Mouse (Mus musculus) G1E (cell line): ENCODE results near the gene Ash1l. TPM values are rescaled to one million over a fixed set of nuclear protein-coding genes. Genes with fewer than 3 reads are reported as not detected.
A peak's percentile ranks its signal among the peaks of the same experiment; 100 is the strongest.

Experiments
- ATAC-seq: 2 replicates; pipeline ENCODE4 v1.8.0; 2016; ENCODE audit warnings: mild to moderate bottlenecking; ENCODE audit not compliant: insufficient number of reproducible peaks, poor library complexity, low FRiP score, severe bottlenecking; ENCODE audit errors: extremely low read depth
- DNase-seq: peaks from one replicate; pipeline ENCODE4 v3.0.0; 2012; ENCODE audit warnings: low spot score
- H3K27me3 ChIP-seq: 2 replicates; pipeline ENCODE4 v1.6.1; 2012; ENCODE audit warnings: mild to moderate bottlenecking, low read length, inconsistent platforms; ENCODE audit not compliant: insufficient read depth
- H3K36me3 ChIP-seq: replicated peaks from 2 replicates; pipeline ENCODE3; 2012; ENCODE audit warnings: mild to moderate bottlenecking, inconsistent platforms
- H3K4me1 ChIP-seq: 2 replicates; pipeline ENCODE4 v1.6.1; 2012; ENCODE audit warnings: low read depth, low read length, inconsistent platforms, mixed read lengths; ENCODE audit not compliant: insufficient read depth
- H3K4me3 ChIP-seq: 2 replicates; pipeline ENCODE4 v1.5.1; 2012; ENCODE audit warnings: low read depth, mild to moderate bottlenecking, inconsistent platforms, low read length, moderate library complexity, mixed read lengths
- H3K9me3 ChIP-seq: replicated peaks from 2 replicates; pipeline ENCODE4 v1.6.1; 2012; ENCODE audit warnings: inconsistent platforms
- CTCF ChIP-seq: IDR thresholded peaks from 2 replicates; pipeline ENCODE4 v1.5.1; 2012; ENCODE audit warnings: low read depth, low read length, inconsistent platforms, mixed read lengths
- GATA1 ChIP-seq: IDR thresholded peaks from 2 replicates; pipeline ENCODE4 v1.6.1; 2012; ENCODE audit warnings: borderline replicate concordance, low read length, inconsistent platforms, mixed read lengths
- GATA2 ChIP-seq: IDR thresholded peaks from 2 replicates; pipeline ENCODE4 v1.6.1; 2012; ENCODE audit warnings: low read depth, low read length, inconsistent platforms, borderline replicate concordance
- POLR2AphosphoS5 ChIP-seq: IDR thresholded peaks from 2 replicates; pipeline ENCODE4 v1.6.1; 2012; ENCODE audit warnings: low read depth, low read length, inconsistent platforms; ENCODE audit not compliant: insufficient replicate concordance
- TAL1 ChIP-seq: conservative IDR thresholded peaks from 2 replicates; pipeline ENCODE4 v1.6.1; 2012; ENCODE audit warnings: low read depth, low read length, inconsistent platforms, mixed read lengths
- polyA plus RNA-seq: library from polyadenylated mRNA; stranded (reverse); fragments of >175 nt; gene quantifications from 2 replicates; pipeline ENCODE4 v1.2.3, GENCODE M21; 2012
- total RNA-seq, 2 experiments: library from RNA; stranded (forward) in 1 of 2; stranded (reverse) in 1 of 2; fragments of 200-1000 nt in 1 of 2; fragments of >200 nt in 1 of 2; fragmentation: Nextera tagmentation in 1 of 2; gene quantifications; 2 replicates each; pipeline ENCODE4 v1.2.3; 2014 to 2017

The Ash1l gene
- total and polyA plus RNA-seq, 3 experiments: 3.7 to 69.0 (median 24.3) TPM

DNA sequence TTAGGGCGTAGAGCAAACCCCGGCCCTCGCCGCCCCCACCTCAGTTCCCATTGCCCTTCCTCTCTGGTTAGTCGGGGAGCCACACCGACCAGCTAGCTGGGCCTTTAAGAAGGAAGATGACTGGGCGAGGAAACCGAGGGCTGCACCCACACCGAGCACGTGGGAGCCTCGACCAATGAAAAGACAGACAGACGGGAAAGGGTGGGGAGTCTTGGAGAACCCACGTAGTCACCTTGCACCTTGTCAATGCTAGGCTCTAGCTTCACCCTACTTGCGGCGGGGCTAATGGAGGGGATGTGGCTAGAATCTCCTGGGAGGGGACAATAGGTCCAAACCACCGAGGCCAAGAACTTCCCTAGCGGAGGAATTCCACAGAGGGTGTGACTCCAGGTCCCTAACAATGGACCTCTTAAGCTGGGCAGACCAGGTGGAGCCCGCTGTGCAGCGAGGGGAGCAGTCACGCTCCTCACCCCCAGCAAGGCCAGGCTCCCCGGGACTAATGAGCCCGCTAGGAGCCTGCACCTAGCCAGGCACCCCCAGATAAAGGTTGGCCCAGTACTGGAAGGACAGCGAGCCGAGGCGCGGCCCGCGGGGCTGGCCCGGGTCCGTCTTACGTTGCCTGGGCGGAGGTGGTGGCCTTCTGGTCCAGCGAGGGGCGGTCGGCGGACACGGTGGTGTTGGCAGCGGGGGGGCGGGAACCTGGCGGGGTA lies 139.6 kb downstream of the Ash1l start:
- ATAC-seq (peak; percentile 92), DNase-seq (peak; percentile 98)
- peaks cover 51% of the 10 kb centered on the region for H3K36me3 ChIP-seq
- no peak for TF ChIP-seq TAL1
- no peak for TF ChIP-seq POLR2AphosphoS5
- TF ChIP-seq GATA2: no peak
- H3K27me3 ChIP-seq: peaks cover 14% of the 10 kb centered on the region
- peak overlapping the region; percentile 75 for H3K4me3 ChIP-seq
- no peaks in the 10 kb centered on the region for H3K9me3 ChIP-seq
- H3K4me1 ChIP-seq: peaks cover 83% of the 10 kb centered on the region

DNA sequence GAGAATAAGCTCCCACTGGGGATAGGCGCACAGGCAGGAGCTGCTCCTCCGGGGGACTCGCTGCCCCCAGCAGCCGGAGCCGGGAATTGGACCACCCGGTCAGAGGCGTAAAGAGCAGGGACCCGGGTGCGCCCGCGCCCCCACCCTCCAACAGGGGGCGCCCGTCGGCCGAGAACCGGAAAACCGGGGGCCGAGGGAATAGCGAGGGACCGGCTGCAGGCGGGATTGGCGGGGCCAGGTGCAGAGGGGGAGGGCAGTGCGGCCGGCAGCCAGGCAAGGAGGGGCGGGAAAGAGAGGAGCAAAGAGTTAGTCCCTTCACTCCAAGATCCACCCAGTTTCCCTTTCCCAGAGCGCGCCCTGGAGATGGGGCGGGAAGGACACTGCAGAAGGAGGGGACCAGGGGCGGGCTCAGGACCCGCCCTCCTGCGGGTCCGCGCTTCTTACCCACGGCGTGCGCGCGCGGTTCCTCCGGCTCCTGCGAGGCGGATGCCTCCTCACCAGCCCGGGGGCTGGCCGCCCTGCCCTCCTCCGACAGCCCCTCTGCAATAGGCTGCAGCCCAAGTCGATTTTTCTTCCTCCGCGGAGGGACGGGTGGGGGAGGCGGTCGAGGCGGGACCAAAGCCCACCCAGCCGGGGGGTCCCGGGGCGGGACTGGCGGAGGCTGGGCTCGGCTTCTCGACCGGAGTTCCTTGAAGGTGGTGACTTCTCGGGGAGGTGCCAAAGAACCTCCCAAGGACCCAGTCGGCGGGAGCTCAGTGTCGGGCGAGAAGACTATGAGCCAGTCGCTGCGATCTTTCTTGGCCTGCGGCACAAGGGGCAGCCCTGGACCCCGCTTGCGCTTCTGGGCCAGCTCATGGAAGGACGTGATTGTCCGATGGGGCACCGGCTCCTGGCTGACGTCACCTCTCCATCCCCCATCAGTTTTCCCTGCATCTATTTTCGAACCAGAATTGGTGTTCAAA lies 140.6 kb downstream of the Ash1l start:
- ATAC-seq: no peak

DNA sequence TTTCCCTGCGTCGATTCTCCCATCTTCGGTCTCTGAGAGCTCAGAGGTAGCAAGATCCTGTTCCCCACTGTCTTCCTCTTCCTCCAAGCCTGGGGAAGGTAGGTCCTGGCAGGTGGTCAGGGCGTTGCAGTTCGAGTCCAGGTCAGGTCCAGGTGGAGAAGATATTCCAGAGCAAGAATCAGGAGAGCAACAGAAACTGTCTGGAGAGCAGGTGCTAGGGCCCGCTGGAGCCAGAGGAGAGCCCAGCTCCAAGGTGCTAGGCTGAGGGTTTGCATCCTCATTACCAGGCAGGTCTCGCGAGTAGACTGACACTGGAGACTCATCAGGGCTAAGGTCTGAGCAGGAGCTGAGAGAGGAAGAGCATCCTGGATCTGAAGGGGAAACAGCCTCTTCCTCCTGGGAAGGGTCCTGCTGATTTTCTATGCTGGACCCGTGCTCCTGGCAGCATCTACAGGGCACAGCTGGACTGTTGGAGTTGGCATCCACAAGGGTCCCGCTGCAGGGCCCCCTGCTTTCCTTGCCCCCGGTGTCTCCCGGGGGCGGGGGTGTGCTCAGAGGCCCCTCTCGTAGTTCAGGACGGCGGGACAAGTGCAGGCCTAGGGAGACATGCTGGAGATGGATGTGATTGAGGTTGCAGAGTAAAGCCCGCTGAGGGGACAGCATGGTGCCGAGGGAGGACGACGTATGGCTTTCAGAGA lies 141.5 kb downstream of the Ash1l start:
- no peak overlapping the region; the same call in 1 of the 2 replicates for H3K4me3 ChIP-seq
- H3K4me1 ChIP-seq: peaks cover 97% of the 10 kb centered on the region
- TF ChIP-seq CTCF (no peak), TAL1 (no peak), POLR2AphosphoS5 (no peak), GATA1 (no peak)
- H3K36me3 ChIP-seq: peaks cover 60% of the 10 kb centered on the region
- peaks cover 14% of the 10 kb centered on the region for H3K27me3 ChIP-seq
- ATAC-seq (no peak), DNase-seq (no peak)
- no peaks in the 10 kb centered on the region for H3K9me3 ChIP-seq

More for the DNA sequence above, 140.6 kb downstream of the Ash1l start:
- TF ChIP-seq CTCF (peak; percentile 56), GATA2 (no peak)
- H3K27me3 ChIP-seq: peaks cover 14% of the 10 kb centered on the region
- DNase-seq: peak; percentile 77
- H3K4me3 ChIP-seq: peak overlapping the region; percentile 75
- H3K9me3 ChIP-seq: no peaks in the 10 kb centered on the region
- H3K4me1 ChIP-seq: peaks cover 92% of the 10 kb centered on the region
- H3K36me3 ChIP-seq: peaks cover 56% of the 10 kb centered on the region

DNA sequence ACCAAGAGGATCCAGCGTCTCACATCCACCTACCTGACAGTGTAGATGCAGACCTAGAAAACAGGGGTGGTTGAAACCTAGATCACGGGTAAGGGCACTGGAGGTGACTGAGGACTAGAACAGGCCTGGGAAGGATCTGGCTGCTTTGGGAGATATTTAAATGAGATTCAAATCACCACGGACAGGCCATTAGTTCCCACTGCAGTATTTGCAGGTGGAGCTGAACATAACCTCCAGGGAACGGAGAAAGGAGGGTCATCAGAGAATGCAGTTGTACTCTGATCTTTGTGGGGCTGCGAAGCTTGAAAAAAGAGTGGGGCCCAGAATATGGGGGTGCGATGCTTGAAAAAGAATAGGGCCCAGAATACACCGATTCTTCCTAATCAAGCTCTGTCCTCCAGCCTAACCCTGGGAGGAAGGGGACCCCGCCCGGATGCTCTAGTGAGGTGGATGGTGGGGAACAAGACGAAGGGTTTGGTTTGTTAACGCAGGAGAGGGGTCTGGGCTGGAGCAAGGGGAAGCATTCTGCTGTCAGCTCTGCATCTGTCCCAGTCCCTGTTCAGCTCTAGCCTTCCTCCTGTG lies 142.2 kb downstream of the Ash1l start:
- no peak for ATAC-seq
- H3K9me3 ChIP-seq: no peaks in the 10 kb centered on the region
- peaks cover 97% of the 10 kb centered on the region for H3K4me1 ChIP-seq
- DNase-seq: no peak
- peaks cover 14% of the 10 kb centered on the region for H3K27me3 ChIP-seq
- TF ChIP-seq GATA2 (no peak), GATA1 (no peak), TAL1 (no peak), POLR2AphosphoS5 (no peak; the same call in 1 of the 2 replicates), CTCF (no peak)
- peaks cover 63% of the 10 kb centered on the region for H3K36me3 ChIP-seq
- no peak overlapping the region for H3K4me3 ChIP-seq

DNA sequence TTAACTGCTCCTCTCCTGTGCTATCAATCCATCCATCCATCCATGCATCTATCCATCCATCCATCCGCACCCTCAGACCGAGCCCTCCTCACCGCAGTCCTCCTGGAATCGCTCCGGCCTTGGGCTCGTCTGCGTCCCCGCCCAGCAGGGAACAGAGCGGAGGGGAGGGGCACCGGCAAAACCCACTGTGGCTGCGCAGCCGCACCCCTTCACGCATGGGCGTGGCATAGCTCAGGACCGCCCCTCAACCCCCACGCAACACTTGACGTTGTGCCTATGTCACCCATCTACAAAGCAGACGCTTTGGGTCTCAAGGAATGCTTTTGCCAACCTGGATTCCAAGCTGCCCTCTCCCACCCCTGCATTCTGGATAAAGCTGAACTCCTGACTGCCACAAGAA lies 142.8 kb downstream of the Ash1l start, which contains the start of gene Rusc1:
TSS of gene Rusc1 (minus strand) at position 137 of the 400 bp plus-strand sequence.
- no peak for ATAC-seq
- H3K4me3 ChIP-seq: peak within 1 kb of the TSS; percentile 7; the same call in 1 of the 2 replicates
- peaks cover 63% of the 10 kb centered on the region for H3K36me3 ChIP-seq
- H3K27me3 ChIP-seq: peaks cover 14% of the 10 kb centered on the region
- TF ChIP-seq GATA1: no peak
- TF ChIP-seq POLR2AphosphoS5: peak; percentile 13; the same call in 1 of the 2 replicates
- TF ChIP-seq GATA2: no peak
- TF ChIP-seq TAL1: no peak
- no peak for TF ChIP-seq CTCF
- no peaks in the 10 kb centered on the region for H3K9me3 ChIP-seq
- H3K4me1 ChIP-seq: peaks cover 97% of the 10 kb centered on the region
- peak; percentile 41 for DNase-seq

DNA sequence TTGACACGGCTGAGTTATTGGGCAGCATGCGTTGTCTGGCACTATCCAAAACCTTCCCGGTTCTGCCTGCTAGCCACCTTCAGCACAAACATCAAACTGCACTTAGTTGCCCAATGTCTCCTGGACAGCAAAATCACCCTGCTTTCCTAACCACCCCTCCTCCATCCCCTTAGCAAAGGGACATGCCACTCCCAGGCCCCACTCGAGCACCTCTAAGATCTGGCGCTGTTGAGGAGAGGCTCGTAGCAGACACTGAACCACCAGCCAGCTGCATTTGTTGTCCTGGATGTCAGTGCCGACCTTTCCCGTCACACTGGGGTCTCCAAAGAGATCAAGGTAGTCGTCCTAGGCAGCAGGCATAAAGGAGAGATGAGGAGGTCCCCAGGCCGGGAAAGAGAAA lies 143.6 kb downstream of the Ash1l start:
- ATAC-seq (no peak), DNase-seq (no peak)
- H3K9me3 ChIP-seq: no peaks in the 10 kb centered on the region
- H3K4me3 ChIP-seq: no peak overlapping the region
- H3K27me3 ChIP-seq: peaks cover 14% of the 10 kb centered on the region
- TF ChIP-seq GATA1: no peak
- TF ChIP-seq TAL1: no peak
- TF ChIP-seq CTCF: no peak
- TF ChIP-seq GATA2: no peak
- no peak for TF ChIP-seq POLR2AphosphoS5
- H3K4me1 ChIP-seq: peaks cover 96% of the 10 kb centered on the region
- peaks cover 63% of the 10 kb centered on the region for H3K36me3 ChIP-seq
